Mouse (Mus musculus): ENCODE measurements around the gene Sprr2a1.
"Not testable (repeated sequence)": the region's sequence is repeated elsewhere in the genome, so short reads cannot be mapped to it uniquely, and the experiment has no call there.

Gene Sprr2a1

GRCm38 (mm10) chr3:92244833-92245232 is 29.2 kb downstream of the Sprr2a1 start:
- not testable (repeated sequence) for H3K27me3 ChIP-seq (ENCODE audit: insufficient read depth, low read length); H3K4me1 ChIP-seq (replicated peaks; ENCODE audit: low read depth, low read length); H3K4me3 ChIP-seq (replicated peaks; ENCODE audit: low read length); H3K9me3 ChIP-seq (ENCODE audit: low read length); H3K36me3 ChIP-seq (ENCODE audit: insufficient read depth, low read length)

GRCm38 (mm10) chr3:92246245-92246644 is 30.6 kb downstream of the Sprr2a1 start:
- not testable (repeated sequence) for H3K4me3 ChIP-seq (replicated peaks; ENCODE audit: low read length); H3K9me3 ChIP-seq (ENCODE audit: low read length); H3K36me3 ChIP-seq (ENCODE audit: insufficient read depth, low read length); H3K27me3 ChIP-seq (ENCODE audit: insufficient read depth, low read length); H3K4me1 ChIP-seq (replicated peaks; ENCODE audit: low read depth, low read length)

- H3K9me3 ChIP-seq (ENCODE audit: low read length); H3K4me3 ChIP-seq (replicated peaks; ENCODE audit: low read length); H3K36me3 ChIP-seq (ENCODE audit: insufficient read depth, low read length); H3K4me1 ChIP-seq (replicated peaks; ENCODE audit: low read depth, low read length); H3K27me3 ChIP-seq (ENCODE audit: insufficient read depth, low read length): not testable (repeated sequence)
These were observed 32.9 kb downstream of the Sprr2a1 start for GRCm38 (mm10) chr3:92248494-92248893.

GRCm38 (mm10) chr3:92250450-92250849 is 34.9 kb downstream of the Sprr2a1 start:
- H3K27me3 ChIP-seq (ENCODE audit: insufficient read depth, low read length); H3K4me3 ChIP-seq (replicated peaks; ENCODE audit: low read length); H3K4me1 ChIP-seq (replicated peaks; ENCODE audit: low read depth, low read length); H3K36me3 ChIP-seq (ENCODE audit: insufficient read depth, low read length); H3K9me3 ChIP-seq (ENCODE audit: low read length): not testable (repeated sequence)

- not testable (repeated sequence) for H3K36me3 ChIP-seq (ENCODE audit: insufficient read depth, low read length); H3K9me3 ChIP-seq (ENCODE audit: low read length); H3K4me1 ChIP-seq (replicated peaks; ENCODE audit: low read depth, low read length); H3K27me3 ChIP-seq (ENCODE audit: insufficient read depth, low read length); H3K4me3 ChIP-seq (replicated peaks; ENCODE audit: low read length)
These were observed 38.3 kb downstream of the Sprr2a1 start for GRCm38 (mm10) chr3:92253860-92254259.

GRCm38 (mm10) chr3:92258526-92258925 is 42.9 kb downstream of the Sprr2a1 start:
- H3K36me3 ChIP-seq (ENCODE audit: insufficient read depth, low read length); H3K9me3 ChIP-seq (ENCODE audit: low read length); H3K27me3 ChIP-seq (ENCODE audit: insufficient read depth, low read length); H3K4me1 ChIP-seq (replicated peaks; ENCODE audit: low read depth, low read length); H3K4me3 ChIP-seq (replicated peaks; ENCODE audit: low read length): not testable (repeated sequence)

GRCm38 (mm10) chr3:92263462-92263861 is 47.9 kb downstream of the Sprr2a1 start:
- not testable (repeated sequence) for H3K9me3 ChIP-seq (ENCODE audit: low read length); H3K4me3 ChIP-seq (replicated peaks; ENCODE audit: low read length); H3K27me3 ChIP-seq (ENCODE audit: insufficient read depth, low read length)

More at GRCm38 (mm10) chr3:92263462-92263861, 47.9 kb downstream of the Sprr2a1 start:
- H3K36me3 ChIP-seq (ENCODE audit: insufficient read depth, low read length); H3K4me1 ChIP-seq (replicated peaks; ENCODE audit: low read depth, low read length): not testable (repeated sequence)

Measured in E14TG2a.4 (cell line).